Mouse (Mus musculus): ENCODE data around the gene Rtn4ip1.
A peak's percentile ranks its signal among the peaks of the same experiment; 100 is the strongest.
"Not testable (repeated sequence)": the region's sequence is repeated elsewhere in the genome, so short reads cannot be mapped to it uniquely, and the experiment has no call there.

Rtn4ip1 gene

DNA sequence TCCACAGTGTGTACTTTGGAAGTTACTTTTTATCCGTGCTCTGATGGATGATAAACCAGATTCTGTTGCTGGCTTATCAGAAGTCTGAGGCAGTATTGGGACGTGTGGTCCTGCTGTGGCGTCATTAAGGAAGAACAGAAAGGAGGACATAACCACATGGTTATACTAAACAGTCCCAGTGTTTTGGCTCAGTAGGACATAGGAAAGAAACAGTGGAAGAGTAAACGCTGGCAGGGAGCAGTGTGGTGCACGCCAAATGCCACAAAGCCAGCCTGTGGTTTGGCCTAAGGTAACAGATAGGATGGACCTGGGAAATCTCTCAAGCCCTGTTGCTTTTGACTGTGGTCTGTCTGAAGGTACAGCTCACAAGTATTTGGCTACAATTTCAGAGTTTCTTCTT lies 27.0 kb downstream of the Rtn4ip1 start:
- DNase-seq (ENCODE audit: low spot score), result no peak

DNA sequence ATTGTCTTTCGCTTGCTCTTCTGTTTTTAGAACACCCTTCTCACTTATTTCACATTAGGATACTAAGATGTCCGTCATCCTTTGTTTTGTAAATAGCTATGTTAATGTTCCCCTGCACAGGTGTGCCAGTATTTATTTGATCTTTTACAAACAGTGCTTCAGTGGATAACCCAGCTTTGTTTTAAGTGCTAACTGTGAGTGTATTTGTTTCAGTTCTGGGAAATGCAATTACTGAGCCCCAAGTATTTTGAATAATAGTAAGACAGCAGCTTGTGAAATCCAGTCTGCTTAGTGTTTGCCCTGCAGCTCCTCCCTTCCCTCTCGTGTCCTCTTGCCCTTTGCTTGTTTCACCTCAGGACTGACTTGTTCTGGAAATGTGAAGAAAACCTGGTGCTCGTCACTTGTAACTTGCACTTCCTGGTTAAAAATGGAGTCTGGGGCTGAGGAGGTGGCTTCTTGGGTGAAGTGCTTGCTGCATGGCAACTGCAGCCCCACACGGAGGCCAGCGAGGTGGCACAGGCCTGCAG lies 37.6 kb downstream of the Rtn4ip1 start:
- no peak for DNase-seq (ENCODE audit: low spot score)

DNA sequence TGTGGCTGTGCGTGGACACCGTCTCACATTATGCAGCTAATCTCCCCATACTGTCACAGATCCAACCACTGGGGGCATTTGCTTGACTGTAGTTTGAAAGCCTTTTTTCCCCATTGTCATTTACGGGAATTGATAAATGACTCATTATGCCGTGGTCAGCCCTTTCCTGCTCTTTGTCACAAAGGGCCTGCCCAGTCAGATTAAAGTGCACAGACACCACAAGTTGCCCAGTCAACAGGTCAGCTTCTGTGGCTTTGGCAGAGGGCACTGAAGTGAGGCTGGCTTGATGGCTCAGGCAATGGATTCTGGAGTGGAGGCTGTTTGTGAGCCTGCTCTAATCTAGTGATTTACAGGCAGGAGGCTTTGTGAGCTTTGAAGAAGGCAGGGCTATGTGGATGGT lies 42.1 kb downstream of the Rtn4ip1 start:
- DNase-seq (ENCODE audit: low spot score), result no peak

DNA sequence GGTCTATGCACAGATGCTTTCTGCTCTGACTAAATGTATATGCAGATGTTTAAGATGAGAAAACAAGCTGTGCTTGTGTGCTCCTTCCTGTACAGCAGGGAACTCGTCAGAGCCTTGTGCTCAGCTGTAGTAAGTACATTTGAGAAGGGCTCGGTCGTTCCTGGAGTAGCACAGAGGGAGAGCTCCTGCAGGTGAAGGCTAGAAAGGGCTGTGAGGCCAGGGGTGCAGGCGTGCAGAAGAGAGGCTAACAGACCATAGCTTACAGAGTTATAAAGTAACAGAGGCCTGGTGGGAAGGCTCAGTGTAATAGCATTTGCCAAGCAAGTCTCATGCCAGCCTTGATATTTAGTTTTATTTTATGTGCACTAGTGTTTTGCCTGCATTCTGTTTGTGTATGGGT lies 43.8 kb downstream of the Rtn4ip1 start:
- DNase-seq (ENCODE audit: low spot score), result no peak

DNA sequence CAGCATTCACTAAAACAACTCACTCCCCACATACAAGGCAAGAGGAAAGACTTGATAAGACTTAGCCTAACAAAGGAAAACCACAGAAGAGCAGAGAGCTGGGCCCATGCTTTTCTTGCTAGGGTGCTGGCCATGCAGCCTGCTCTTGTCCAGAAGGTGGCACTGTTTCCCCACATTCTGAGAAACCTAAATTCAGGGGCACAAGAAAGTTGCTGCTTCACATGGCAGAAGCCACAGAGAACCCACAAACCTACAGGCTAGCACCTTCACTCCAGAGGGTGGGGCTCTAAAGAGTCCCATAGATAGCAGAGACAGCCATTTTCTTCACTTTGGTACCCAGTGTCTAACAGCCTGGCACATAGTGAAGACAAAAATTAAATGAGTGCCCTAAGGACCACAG lies 52.3 kb downstream of the Rtn4ip1 start:
- peak; percentile 85 for DNase-seq (ENCODE audit: low spot score)

DNA sequence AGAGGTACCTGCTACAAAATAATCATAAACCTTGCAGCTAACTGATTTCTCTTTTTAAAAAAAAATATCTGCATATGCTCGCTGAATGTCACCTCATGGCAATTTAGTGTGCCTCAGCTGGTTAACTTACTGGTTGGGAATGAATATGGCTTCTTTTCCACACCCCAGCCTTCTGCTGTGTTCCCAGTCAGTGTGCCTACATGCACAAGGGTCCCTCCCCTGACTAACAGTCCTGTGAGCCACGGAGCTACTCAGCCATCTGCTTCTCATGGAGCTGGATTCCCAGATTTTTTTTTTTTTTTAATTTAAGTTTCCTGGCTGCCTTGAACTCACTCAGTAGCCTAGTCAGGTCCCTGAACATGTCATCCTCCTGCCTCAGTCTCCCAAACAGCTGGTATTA lies 63.3 kb downstream of the Rtn4ip1 start:
- DNase-seq (ENCODE audit: low spot score), result no peak

DNA sequence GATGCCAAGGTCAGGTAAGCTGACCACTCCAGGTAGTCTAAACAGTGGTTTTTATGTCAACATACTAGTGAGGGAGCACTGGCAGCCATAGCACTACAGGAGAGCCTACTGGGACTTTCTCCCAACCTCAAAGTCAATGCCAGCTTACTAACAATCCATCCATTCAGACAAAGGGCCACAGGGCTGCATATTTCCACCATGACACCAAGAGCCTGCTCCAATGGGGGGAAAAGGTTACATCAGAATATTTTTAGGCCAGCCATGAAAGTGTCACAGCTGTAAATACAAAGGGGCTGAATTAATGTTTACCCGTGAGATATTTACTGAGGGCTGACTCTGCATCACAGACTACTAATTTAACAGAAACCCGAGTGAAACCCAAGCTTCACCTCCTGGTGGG lies 71.6 kb downstream of the Rtn4ip1 start:
- DNase-seq (ENCODE audit: low spot score), result no peak

DNA sequence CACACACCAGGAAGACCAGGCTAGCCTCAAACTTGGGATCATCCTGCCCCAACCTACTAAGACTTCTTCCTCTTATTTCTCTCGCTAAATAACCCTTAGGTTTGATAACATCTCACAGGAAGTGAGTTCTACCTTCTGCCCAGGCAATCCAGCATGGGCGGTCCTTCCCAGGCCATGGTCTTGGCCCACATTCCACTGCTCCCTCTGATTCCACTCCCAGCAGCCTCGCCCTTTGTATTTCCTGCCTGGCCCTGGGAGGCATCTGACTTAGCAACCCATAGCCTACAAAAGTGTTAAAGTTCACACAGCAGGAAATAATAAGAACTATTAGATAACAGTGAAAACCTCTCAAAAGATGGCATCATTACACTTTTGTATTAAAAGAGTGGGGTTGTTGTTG lies 75.7 kb downstream of the Rtn4ip1 start:
- no peak for DNase-seq (ENCODE audit: low spot score)

DNA sequence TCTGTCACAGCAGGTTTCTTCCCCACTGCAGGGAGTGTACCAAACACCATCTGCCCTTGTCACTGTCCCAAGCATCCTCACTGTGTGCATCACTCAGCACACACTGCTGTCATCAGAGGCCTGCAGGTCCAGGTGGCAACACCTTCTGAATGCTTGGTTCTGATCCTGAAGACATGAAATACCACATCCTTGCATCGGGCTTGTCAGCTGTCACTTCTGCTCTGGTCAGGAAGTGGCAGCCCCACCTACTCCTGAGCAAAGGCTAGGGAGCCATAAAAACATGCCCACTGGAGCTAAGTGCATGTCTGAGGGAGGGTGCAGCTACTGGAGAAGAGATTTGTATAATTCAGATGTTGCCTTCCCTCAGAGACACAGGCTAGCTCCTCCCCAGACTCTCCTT lies 78.5 kb downstream of the Rtn4ip1 start:
- no peak for DNase-seq (ENCODE audit: low spot score)

DNA sequence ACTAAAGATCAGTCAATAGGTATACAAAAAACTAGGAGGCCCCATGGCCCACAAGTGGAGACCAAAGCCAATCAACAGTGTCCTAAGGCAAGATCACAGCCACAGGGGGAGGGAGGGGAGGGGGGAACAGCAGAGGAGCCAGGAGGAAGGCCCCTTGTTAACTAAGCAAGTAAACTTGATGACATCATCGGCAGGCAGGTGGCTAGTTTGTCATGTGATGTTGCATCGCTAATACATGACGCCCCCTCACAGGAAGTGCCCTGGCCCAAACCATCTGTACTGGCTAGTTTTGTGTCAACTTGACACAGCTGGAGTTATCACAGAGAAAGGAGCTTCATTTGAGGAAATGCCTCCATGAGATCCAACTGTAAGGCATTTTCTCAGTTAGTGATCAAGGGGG lies 79.1 kb downstream of the Rtn4ip1 start:
- DNase-seq (ENCODE audit: low spot score), result not testable (repeated sequence)

DNA sequence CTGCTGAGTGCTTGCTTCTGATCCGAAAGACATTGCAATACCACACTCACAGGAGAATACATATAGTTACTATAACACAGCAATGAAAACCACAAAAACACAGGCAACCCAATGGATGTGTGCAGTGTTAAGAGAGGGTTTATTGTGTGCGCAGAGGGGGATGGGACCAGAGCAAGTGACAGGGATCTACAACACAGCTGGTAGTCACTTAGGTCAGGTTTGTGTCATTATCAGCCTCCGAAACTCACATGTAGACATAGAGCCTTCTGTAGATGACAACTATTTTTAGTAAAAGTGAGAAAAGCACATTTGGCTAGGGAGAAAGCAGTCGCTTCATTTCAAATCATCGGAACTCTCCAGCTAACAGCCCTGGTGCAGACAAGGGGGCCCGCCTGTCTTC lies 80.9 kb downstream of the Rtn4ip1 start:
- DNase-seq (ENCODE audit: low spot score), result no peak

DNA sequence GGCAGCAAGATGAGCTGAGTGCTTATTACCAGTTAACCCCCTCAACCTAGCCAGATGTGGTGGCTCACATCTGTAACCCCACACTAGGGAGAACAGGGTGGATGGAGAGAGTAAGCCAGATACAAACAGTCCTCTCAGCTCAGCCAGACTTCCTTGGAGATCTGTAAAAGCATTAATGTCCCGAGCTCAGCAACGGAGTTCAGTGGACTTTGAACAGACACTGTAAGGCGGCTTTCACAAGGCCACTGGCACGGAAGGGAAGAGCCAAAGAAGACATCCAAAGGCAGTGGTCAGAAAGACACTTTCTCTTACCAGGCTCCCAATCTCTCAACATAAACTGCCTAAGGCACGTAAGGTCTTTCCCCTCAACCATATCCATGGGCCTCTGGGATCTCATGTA lies 81.6 kb downstream of the Rtn4ip1 start:
- no peak for DNase-seq (ENCODE audit: low spot score)

DNA sequence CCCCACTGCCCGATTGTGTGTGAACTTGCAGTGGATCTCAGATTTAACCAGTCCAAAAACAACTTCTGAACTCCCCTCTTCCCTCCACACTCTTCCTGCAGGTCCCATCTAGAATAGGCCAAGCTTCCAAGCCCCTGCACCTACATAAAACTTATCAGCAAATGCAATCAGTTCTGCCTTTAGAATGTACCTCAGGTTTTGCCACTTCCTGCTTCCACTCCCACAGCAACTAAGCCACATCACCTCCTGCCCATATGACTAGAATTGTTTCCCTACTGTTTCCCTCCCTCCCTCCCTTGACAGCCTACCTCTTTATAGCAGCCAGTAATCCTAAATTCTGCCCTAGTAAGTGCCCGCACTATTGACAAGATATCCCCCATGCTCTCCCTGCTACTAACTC lies 82.3 kb downstream of the Rtn4ip1 start:
- DNase-seq (ENCODE audit: low spot score), result no peak

DNA sequence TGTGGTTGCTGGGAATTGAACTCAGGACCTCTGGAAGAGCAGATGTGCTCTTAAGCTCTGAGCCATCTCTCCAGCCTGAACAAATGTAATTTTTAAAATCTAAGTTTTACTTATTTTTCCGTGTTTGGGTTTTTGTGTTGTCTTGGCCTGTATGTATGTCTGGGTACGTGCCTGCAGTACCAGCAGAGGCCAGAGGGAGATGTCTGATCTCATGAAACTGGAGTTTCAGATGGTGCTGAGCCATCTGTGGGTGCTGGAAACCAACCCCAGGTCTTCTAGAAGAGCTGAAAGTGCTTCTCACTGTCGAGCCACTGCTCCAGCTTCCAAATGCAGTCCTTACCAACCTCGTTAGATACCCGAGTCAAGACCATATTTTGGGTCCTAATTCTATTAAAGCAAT lies 89.7 kb downstream of the Rtn4ip1 start:
- no peak for DNase-seq (ENCODE audit: low spot score)

DNA sequence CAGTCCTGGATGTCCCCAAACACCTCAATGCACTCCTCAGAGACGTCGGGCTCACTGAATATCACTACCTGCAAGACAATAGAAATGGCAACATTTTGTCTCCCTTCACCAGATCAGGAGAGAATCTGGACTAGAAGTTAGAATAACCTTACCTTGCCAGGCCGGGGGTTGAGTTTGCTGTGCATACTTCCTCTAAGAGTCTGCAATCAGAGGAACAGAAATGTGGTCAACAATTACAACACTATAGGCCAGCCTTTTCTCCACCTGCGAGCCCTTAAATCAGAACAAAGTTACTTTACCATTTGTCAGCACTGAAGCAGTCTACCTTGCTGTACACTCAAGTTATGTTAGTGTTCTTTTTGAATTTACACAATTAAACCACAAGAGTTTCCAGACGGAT lies 90.9 kb downstream of the Rtn4ip1 start:
- DNase-seq (ENCODE audit: low spot score), result no peak

DNA sequence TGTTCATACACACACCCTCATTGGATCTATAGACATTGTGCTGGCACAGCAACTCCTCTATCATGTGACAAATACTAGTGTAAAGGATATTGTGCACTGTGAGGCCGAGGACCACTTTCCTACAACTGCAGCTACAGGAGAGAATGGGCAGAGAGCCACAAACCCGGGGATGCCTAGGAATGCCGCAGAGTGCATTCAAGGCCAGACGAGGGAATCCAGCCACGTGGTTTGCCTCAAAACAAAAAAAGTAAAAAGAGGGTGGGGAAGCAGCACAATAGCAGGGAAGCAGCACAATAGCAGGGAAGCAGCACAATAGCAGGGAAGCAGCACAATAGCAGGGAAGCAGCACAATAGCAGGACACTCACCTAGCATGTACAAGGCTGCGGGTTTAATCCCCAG lies 91.6 kb downstream of the Rtn4ip1 start:
- DNase-seq (ENCODE audit: low spot score), result peak; percentile 35

DNA sequence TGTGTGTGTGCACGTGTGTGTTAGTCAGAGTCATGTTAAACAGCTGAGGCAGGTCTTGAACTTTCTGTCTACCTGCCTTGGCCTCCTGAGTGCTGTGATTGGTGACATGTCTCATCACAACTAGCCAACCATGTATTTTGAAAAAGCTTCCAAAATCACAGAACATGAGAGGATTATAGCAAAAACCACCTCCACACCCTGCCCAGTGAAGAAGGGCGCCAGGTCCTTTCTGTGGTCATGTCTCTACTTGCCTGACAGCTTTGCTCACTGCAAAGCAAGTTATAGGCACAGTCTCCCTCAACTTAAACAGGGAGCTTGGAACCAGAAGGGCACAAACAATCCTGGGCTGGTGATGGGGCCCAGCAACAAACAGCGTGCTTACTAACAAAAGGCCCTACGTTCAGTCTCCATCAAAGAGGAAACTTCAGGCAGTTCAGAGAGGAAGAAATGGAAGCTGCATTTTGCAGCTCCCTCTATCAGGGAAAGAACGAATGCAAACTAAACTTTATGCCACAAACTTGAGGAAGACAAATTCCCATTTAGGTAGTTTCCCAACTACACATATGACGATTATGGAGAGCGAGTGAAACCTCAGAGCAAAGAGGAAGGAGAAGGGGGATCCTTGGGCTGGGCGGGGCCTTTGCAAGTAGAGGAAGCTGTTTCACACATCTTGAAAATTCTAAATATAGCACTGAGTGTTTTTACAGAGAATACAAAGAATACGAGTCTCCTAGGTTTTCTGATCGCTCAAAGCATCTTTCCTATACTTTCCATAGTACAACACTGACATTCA lies 94.4 kb downstream of the Rtn4ip1 start:
- DNase-seq (ENCODE audit: low spot score), result no peak

DNA sequence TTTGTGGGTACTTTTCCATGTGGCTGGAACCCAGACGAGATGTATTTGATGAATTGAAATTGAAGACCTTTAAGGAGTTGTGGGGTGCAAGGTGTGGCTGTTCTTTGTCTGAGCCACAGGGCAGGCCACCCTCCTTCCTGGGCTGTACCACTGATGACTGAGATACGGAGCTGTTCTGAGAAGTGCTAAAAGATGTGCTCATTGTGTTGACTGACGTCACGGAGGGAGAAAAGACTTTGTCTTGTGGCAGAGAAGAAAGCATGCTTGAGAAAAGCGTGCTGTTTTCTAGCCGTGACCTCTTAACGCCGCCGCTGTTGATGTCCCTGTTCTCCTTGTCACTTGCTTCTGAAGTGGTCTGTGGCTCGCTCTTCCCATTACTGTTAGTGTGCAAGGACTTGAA lies 95.7 kb downstream of the Rtn4ip1 start:
- DNase-seq (ENCODE audit: low spot score), result no peak

DNA sequence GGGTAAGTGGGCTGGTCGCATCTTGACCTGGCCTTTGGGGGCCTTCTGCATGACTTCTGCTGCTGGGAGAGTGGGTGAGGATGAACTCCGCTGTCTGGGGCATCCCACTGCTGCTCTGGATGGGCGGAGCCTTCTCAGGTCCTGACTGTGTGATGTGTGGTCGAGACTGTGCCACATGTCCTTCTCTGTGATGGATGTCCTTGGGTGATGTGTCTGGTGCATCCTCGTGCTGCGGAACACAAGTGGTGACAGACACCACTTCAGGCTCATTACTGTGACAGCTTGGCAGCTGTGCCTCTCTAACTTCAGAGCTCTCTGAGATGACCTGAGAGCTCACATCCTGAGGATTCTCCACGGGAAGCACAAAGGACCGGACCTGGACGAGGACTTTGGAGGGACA lies 96.4 kb downstream of the Rtn4ip1 start:
- no peak for DNase-seq (ENCODE audit: low spot score)

DNA sequence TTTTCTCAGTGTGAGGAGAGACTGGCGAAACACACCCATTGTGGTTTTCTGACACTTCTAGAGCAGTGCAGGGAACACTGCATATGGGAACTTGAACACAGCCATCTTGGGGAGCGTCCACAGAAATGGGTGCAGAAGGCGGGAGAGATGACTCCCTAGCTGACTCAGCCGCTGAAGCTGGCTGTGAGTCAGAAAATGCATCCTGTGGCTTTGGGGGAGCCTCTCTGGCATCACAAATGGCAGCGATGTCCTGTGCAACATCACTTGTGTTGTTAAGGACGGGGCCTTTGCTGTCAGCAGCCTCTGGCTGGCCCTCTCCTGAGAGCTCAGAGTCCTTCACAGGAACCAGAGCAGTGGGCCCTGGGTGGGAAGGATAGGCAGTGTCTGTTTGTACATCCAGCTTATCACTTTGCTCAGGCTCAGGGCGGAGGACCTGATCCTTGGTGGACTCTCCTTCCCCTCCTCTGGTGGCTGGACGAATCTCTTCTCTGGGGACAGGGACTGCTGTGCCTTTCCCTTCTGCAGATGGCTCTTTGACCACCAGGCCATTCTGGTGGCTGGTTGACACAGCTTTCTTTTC lies 97.0 kb downstream of the Rtn4ip1 start:
- no peak for DNase-seq (ENCODE audit: low spot score)

DNA sequence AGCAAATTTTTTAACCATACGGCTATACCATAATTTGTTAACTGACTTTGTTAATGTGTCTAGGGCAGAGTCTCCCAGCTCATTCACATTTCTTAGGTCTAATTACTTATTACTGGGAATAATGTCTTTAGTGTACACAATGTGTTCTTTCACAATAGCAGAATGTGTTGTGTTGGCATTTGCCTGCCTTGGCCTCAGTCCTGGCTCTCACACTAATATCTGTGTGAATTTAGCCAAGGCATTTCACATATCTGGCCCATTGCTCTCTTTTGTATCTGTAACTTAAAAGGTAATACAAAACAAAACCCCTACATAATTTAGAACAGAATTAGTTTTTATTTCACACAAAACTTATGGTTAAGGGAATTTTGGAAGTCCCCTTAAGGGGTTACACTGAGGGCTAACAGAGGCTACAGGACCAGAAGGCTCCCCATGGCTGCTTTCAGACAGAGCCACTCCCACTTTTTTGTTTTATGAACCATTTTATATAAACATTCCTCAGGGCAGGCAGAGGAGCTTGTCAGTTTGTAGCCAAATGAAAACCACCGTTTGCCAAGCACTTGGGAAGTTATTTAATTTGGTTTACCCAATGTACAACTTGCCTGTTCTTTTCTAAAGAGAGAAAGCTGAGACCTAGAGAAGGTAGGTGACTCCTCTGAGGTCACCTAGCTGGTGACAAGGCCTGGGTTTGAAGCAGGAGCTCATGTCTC lies 98.7 kb downstream of the Rtn4ip1 start:
- no peak for DNase-seq (ENCODE audit: low spot score)

DNA sequence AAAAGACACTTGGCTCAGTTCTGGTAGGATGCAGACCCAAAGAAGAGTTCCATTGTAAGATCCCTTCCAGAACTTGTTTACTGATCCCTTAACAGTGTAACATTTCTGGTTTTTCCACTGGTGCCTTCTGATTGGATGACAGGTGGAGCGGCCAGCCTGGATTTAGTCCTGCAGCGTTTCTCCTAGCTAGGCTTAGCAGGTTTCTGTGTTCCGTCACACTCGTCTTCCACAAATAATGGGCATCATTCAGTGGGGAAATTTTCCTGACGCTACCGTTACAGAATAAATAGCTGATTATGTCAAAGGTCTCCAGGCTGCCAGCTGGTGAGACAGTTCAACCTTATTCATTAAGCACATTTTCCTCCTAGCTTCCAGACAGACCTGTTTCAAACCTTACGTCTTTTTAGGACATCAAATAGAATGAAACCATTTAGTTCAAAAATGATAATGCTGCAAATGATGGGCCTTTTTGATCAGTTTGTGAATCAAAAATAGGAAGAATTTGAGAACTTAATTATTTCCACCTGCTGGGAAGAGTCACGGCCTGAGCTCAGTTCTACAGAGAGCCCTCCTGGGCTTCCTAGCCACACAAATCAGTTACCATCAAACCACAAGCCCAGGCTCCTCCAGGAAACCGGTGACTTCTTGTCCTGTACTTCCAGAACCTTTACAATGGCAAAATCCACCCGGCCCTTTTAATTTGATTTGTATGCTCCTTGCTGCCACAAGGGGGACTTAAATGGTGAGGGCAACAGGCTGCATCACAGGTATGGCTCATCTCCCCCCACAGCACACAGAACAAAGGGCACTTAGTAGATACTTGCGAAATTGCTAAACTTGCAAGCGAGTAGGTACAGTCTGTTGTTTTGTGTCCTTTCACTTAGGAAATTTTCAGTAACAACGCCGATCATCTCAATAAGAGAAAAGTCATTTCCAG lies 100.7 kb downstream of the Rtn4ip1 start:
- DNase-seq (ENCODE audit: low spot score), result peak; percentile 64

Data from retina, embryonic 14.5 days (tissue).